Mouse (Mus musculus): ENCODE measurements at regions not wholly inside any gene's neighbourhood (a gene's known extent, or its start where the extent isn't known, plus 50 kb on each side); places are given as distances from the start of the nearest gene placed in this dataset.

GRCm38 (mm10) chr3:52722946-52723345, 294.1 kb downstream of the Cog6 start:
- TF ChIP-seq CTCF (IDR thresholded peaks at IDR 0.05; ENCODE audit: insufficient read depth, low read depth, low read length) (no peak), POLR2A (IDR thresholded peaks at IDR 0.05; ENCODE audit: insufficient read depth, low read depth, low read length) (no peak)

Data from olfactory bulb, adult 2 months (tissue).